Mouse (Mus musculus): ENCODE measurements around the gene Vsig10l. TPM values are rescaled to one million over a fixed set of nuclear protein-coding genes. Genes with fewer than 3 reads are reported as not detected.

Vsig10l gene
- total and polyA plus RNA-seq, 2 experiments from 2014 or later: 13.8 to 16.9 TPM

GRCm38 (mm10) chr7:43515076-43515475, 52.1 kb downstream of the Vsig10l start:
- no peaks in the 10 kb centered on the region for H3K27me3 ChIP-seq (ENCODE audit: insufficient read depth, low read length)
- no peak for DNase-seq
- no peak overlapping the region for H3K4me2 ChIP-seq (ENCODE audit: low read depth)
- no peaks in the 10 kb centered on the region for H3K9me3 ChIP-seq (ENCODE audit: low read length)
- WGBS: 83% methylated on average over 5 of the region's 5 CpGs
- no peak overlapping the region for H3K4me3 ChIP-seq (ENCODE audit: low read depth, low read length)
- H3K4me1 ChIP-seq (ENCODE audit: insufficient read depth): no peaks in the 10 kb centered on the region
- H3K27ac ChIP-seq (ENCODE audit: low read depth, low read length): no peak overlapping the region
- H3K9ac ChIP-seq: no peak overlapping the region
- no peak for TF ChIP-seq CTCF (IDR thresholded peaks at IDR 0.05; ENCODE audit: low read depth)
- ATAC-seq: no peak
- no peaks in the 10 kb centered on the region for H3K36me3 ChIP-seq (ENCODE audit: insufficient read depth)

DNA sequence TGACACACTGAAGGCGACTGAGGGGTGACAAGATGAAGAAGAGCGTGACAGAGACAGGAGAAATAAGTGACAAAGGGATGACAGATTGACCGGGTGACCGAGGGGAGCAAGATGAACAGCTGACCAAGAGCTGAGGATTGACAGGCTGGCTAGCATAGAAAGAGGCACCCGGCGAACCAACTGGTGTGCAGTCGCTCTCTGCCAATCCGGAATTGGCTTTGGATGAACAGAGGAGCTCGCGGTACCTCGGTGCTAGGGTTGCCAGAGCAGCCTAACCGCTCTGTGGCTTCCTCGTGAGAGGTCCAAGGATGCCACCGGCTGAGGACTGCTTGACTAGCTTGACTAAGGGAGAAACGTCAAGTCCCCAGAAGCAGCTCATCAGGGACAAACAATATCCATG, 55.4 kb downstream of the Vsig10l start:
- H3K4me2 ChIP-seq (ENCODE audit: low read depth): no peak overlapping the region
- H3K36me3 ChIP-seq (ENCODE audit: insufficient read depth): no peaks in the 10 kb centered on the region
- no peak overlapping the region for H3K4me3 ChIP-seq (ENCODE audit: low read depth, low read length)
- WGBS: 79% methylated on average over 15 of the region's 15 CpGs
- no peak overlapping the region for H3K9ac ChIP-seq
- no peaks in the 10 kb centered on the region for H3K9me3 ChIP-seq (ENCODE audit: low read length)
- DNase-seq (no peak), ATAC-seq (peak; percentile 38; the same call in 1 of the 2 replicates)
- no peak for TF ChIP-seq CTCF (IDR thresholded peaks at IDR 0.05; ENCODE audit: low read depth)
- H3K4me1 ChIP-seq (ENCODE audit: insufficient read depth): no peaks in the 10 kb centered on the region
- H3K27me3 ChIP-seq (ENCODE audit: insufficient read depth, low read length): no peaks in the 10 kb centered on the region
- no peak overlapping the region for H3K27ac ChIP-seq (ENCODE audit: low read depth, low read length)

Small RNA genes lying within 50 kb of the gene (microRNA-seq; reads per million reads assigned to microRNA genes)
- 0.39 to 0.49 reads per million in 2 experiments for gene Mir7051

Other genes with a start within 250 kb of the Vsig10l start
- 35.5 and 35.9 TPM in 2 replicates for gene Zfp715, start 149.9 kb upstream of the Vsig10l start, total RNA-seq (2014; rRNA removed)
- 14.5 and 17.3 TPM in 2 replicates for gene Zfp715, start 149.9 kb upstream of the Vsig10l start, polyA plus RNA-seq (2015; fragmentation: Nextera tagmentation; extraction: Ambion mirVana)
- gene Siglecf, start 111.8 kb upstream of the Vsig10l start, total RNA-seq (2014; rRNA removed): 0.08 TPM in 1 of 2 replicates, not detected in the other
- gene Siglecf, start 111.8 kb upstream of the Vsig10l start, polyA plus RNA-seq (2015; fragmentation: Nextera tagmentation; extraction: Ambion mirVana): 0.16 and 0.25 TPM in 2 replicates
- not detected in 2 replicates for gene Siglecg, start 54.9 kb upstream of the Vsig10l start, total RNA-seq (2014; rRNA removed)
- gene Siglecg, start 54.9 kb upstream of the Vsig10l start, polyA plus RNA-seq (2015; fragmentation: Nextera tagmentation; extraction: Ambion mirVana): 0.09 TPM in 1 of 2 replicates, not detected in the other
- gene Lim2, start 35.5 kb upstream of the Vsig10l start, total RNA-seq (2014; rRNA removed): not detected in 2 replicates
- gene Lim2, start 35.5 kb upstream of the Vsig10l start, polyA plus RNA-seq (2015; fragmentation: Nextera tagmentation; extraction: Ambion mirVana): not detected in 2 replicates
- not detected in 2 replicates for gene Nkg7, start 26.1 kb upstream of the Vsig10l start, total RNA-seq (2014; rRNA removed)
- not detected in 2 replicates for gene Nkg7, start 26.1 kb upstream of the Vsig10l start, polyA plus RNA-seq (2015; fragmentation: Nextera tagmentation; extraction: Ambion mirVana)
- not detected in 2 replicates for gene Cldnd2, start 22.4 kb upstream of the Vsig10l start, total RNA-seq (2014; rRNA removed)
- not detected in 2 replicates for gene Cldnd2, start 22.4 kb upstream of the Vsig10l start, polyA plus RNA-seq (2015; fragmentation: Nextera tagmentation; extraction: Ambion mirVana)
- 38.2 and 46.1 TPM in 2 replicates for gene Etfb, start 19.1 kb upstream of the Vsig10l start, total RNA-seq (2014; rRNA removed)
- gene Etfb, start 19.1 kb upstream of the Vsig10l start, polyA plus RNA-seq (2015; fragmentation: Nextera tagmentation; extraction: Ambion mirVana): 101 and 117 TPM in 2 replicates
- 0.31 and 3.7 TPM in 2 replicates for gene Gm45233, start 19.0 kb upstream of the Vsig10l start, total RNA-seq (2014; rRNA removed)
- gene Gm45233, start 19.0 kb upstream of the Vsig10l start, polyA plus RNA-seq (2015; fragmentation: Nextera tagmentation; extraction: Ambion mirVana): 0.30 TPM in 1 of 2 replicates, not detected in the other
- gene Iglon5, start 26.9 kb downstream of the Vsig10l start, total RNA-seq (2014; rRNA removed): 24.9 and 26.1 TPM in 2 replicates
- gene Iglon5, start 26.9 kb downstream of the Vsig10l start, polyA plus RNA-seq (2015; fragmentation: Nextera tagmentation; extraction: Ambion mirVana): 3.0 and 4.4 TPM in 2 replicates
- not detected in 2 replicates for gene 4931406B18Rik, start 42.8 kb downstream of the Vsig10l start, total RNA-seq (2014; rRNA removed)
- not detected in 2 replicates for gene 4931406B18Rik, start 42.8 kb downstream of the Vsig10l start, polyA plus RNA-seq (2015; fragmentation: Nextera tagmentation; extraction: Ambion mirVana)
- gene Cd33, start 81.3 kb downstream of the Vsig10l start, total RNA-seq (2014; rRNA removed): 0.77 and 1.0 TPM in 2 replicates
- gene Cd33, start 81.3 kb downstream of the Vsig10l start, polyA plus RNA-seq (2015; fragmentation: Nextera tagmentation; extraction: Ambion mirVana): 1.2 and 1.7 TPM in 2 replicates
- 12.4 and 12.6 TPM in 2 replicates for gene Zfp658, start 99.1 kb downstream of the Vsig10l start, total RNA-seq (2014; rRNA removed)
- 1.6 and 3.1 TPM in 2 replicates for gene Zfp658, start 99.1 kb downstream of the Vsig10l start, polyA plus RNA-seq (2015; fragmentation: Nextera tagmentation; extraction: Ambion mirVana)
- gene Zfp719, start 116.5 kb downstream of the Vsig10l start, total RNA-seq (2014; rRNA removed): 20.2 and 22.5 TPM in 2 replicates
- gene Zfp719, start 116.5 kb downstream of the Vsig10l start, polyA plus RNA-seq (2015; fragmentation: Nextera tagmentation; extraction: Ambion mirVana): 3.2 and 5.8 TPM in 2 replicates
- 0.33 and 0.85 TPM in 2 replicates for gene Zfp819, start 144.0 kb downstream of the Vsig10l start, total RNA-seq (2014; rRNA removed)
- 0.23 TPM in 2 replicates for gene Zfp819, start 144.0 kb downstream of the Vsig10l start, polyA plus RNA-seq (2015; fragmentation: Nextera tagmentation; extraction: Ambion mirVana)
- 0.15 TPM in 1 of 2 replicates, not detected in the other for gene Ceacam18, start 171.6 kb downstream of the Vsig10l start, total RNA-seq (2014; rRNA removed)
- gene Ceacam18, start 171.6 kb downstream of the Vsig10l start, polyA plus RNA-seq (2015; fragmentation: Nextera tagmentation; extraction: Ambion mirVana): not detected in 2 replicates
- gene Siglece, start 197.0 kb downstream of the Vsig10l start, total RNA-seq (2014; rRNA removed): 1.2 TPM in 1 of 2 replicates, not detected in the other
- 0.31 and 0.64 TPM in 2 replicates for gene Siglece, start 197.0 kb downstream of the Vsig10l start, polyA plus RNA-seq (2015; fragmentation: Nextera tagmentation; extraction: Ambion mirVana)
- 36.9 and 40.3 TPM in 2 replicates for gene Ctu1, start 208.9 kb downstream of the Vsig10l start, total RNA-seq (2014; rRNA removed)
- 22.5 and 22.9 TPM in 2 replicates for gene Ctu1, start 208.9 kb downstream of the Vsig10l start, polyA plus RNA-seq (2015; fragmentation: Nextera tagmentation; extraction: Ambion mirVana)
- gene Klk14, start 227.3 kb downstream of the Vsig10l start, total RNA-seq (2014; rRNA removed): not detected in 2 replicates
- gene Klk14, start 227.3 kb downstream of the Vsig10l start, polyA plus RNA-seq (2015; fragmentation: Nextera tagmentation; extraction: Ambion mirVana): not detected in 2 replicates
- gene Klk13, start 249.4 kb downstream of the Vsig10l start, total RNA-seq (2014; rRNA removed): not detected in 2 replicates
- 0.11 TPM in 1 of 2 replicates, not detected in the other for gene Klk13, start 249.4 kb downstream of the Vsig10l start, polyA plus RNA-seq (2015; fragmentation: Nextera tagmentation; extraction: Ambion mirVana)